In genomic region chr7:19823256-19824181, GRCm38 (mm10) we compare ENCODE assay signal across 8 mouse cellular contexts. TPM values are rescaled to one million over a fixed set of nuclear protein-coding genes. Genes with fewer than 3 reads are reported as not detected.
A peak's percentile ranks its signal among the peaks of the same experiment; 100 is the strongest.
DNase-seq lines count a peak whose midpoint lies in the region; ATAC-seq and TF ChIP-seq lines count a peak whose summit lies in the region.

No protein-coding gene starts in this region.

- no peaks in the 10 kb centered on the region; the same call in 1 of the 2 replicates for H3K27me3 ChIP-seq in testis, adult 2 months (ENCODE audit: control insufficient read depth, insufficient read depth, low read length)
- H3K27me3 ChIP-seq in embryonic facial prominence, embryonic 12.5 days = peaks cover 32% of the 10 kb centered on the region

- TF ChIP-seq POLR2A in testis, adult 2 months (IDR thresholded peaks at IDR 0.05; ENCODE audit: control insufficient read depth, low read depth, low read length) = no peak

- no peak for TF ChIP-seq CTCF in testis, adult 2 months (IDR thresholded peaks at IDR 0.05; ENCODE audit: control insufficient read depth, insufficient read depth, insufficient replicate concordance, low read depth, low read length)

- H3K36me3 ChIP-seq in testis, adult 2 months (ENCODE audit: control insufficient read depth, insufficient read depth, low read length) = no peaks in the 10 kb centered on the region
- H3K36me3 ChIP-seq in embryonic facial prominence, embryonic 12.5 days = no peaks in the 10 kb centered on the region

- H3K27ac ChIP-seq in testis, adult 2 months (ENCODE audit: control insufficient read depth, insufficient read depth, low read depth, low read length) = peak overlapping the region; percentile 85
- H3K27ac ChIP-seq in embryonic facial prominence, embryonic 12.5 days = peak overlapping the region; percentile 83

- WGBS in embryonic facial prominence, embryonic 12.5 days = 21% methylated on average over 16 of the region's 16 CpGs

- no peaks in the 10 kb centered on the region for H3K9me3 ChIP-seq in embryonic facial prominence, embryonic 12.5 days

- DNase-seq in testis, postnatal 10 days (ENCODE audit: low spot score) = no peak
- peak; percentile 29 for DNase-seq in kidney, postnatal 14 days
- DNase-seq in thymus, postnatal 36 days = no peak
- no peak for DNase-seq in urinary bladder, postnatal 14 days (ENCODE audit: low spot score)
- DNase-seq in ovary, adult 18-20 months (ENCODE audit: low spot score) = no peak

- peak; percentile 70 for ATAC-seq in embryonic facial prominence, embryonic 12.5 days (ENCODE audit: insufficient number of reproducible peaks, insufficient read depth, low FRiP score, low TSS enrichment)
- ATAC-seq in monocyte, adult 5-6 weeks (replicated peaks; ENCODE audit: insufficient number of reproducible peaks, low FRiP score, low TSS enrichment, poor library complexity, severe bottlenecking) = peak; percentile 77

- peak overlapping the region; percentile 30 for H3K4me2 ChIP-seq in embryonic facial prominence, embryonic 12.5 days (replicated peaks)

- no peak overlapping the region for H3K4me3 ChIP-seq in testis, adult 2 months (ENCODE audit: control insufficient read depth, low read depth, low read length)
- no peak overlapping the region for H3K4me3 ChIP-seq in embryonic facial prominence, embryonic 12.5 days

- H3K9ac ChIP-seq in embryonic facial prominence, embryonic 12.5 days = no peak overlapping the region

- H3K4me1 ChIP-seq in testis, adult 2 months (ENCODE audit: control insufficient read depth, insufficient read depth, low read length) = peaks cover 17% of the 10 kb centered on the region
- H3K4me1 ChIP-seq in embryonic facial prominence, embryonic 12.5 days = peaks cover 32% of the 10 kb centered on the region

RNA-seq across cellular contexts. Expression of gene Bcl3, which starts 0.9 kb away (rescaled TPM):
- 4.4 and 5.9 TPM in 2 replicates for polyA plus RNA-seq in testis, adult 2 months (2012; rRNA removed)
- 2.2 TPM in 2 replicates for polyA plus RNA-seq in embryonic facial prominence, embryonic 12.5 days (2016; fragmentation: Nextera tagmentation; extraction: Ambion mirVana)
- 13.7 to 16.6 TPM (median 13.9 TPM) in 3 replicates for total RNA-seq in monocyte, adult 5-6 weeks (2017)

RNA-seq across cellular contexts. Expression of gene Cblc, which starts 26.9 kb away (rescaled TPM):
- 0.82 TPM in 1 of 2 replicates, not detected in the other for polyA plus RNA-seq in testis, adult 2 months (2012; rRNA removed)
- 4.4 and 4.8 TPM in 2 replicates for polyA plus RNA-seq in embryonic facial prominence, embryonic 12.5 days (2016; fragmentation: Nextera tagmentation; extraction: Ambion mirVana)
- not detected in 3 replicates for total RNA-seq in monocyte, adult 5-6 weeks (2017)

RNA-seq across cellular contexts. Expression of gene Gm19345, which starts 28.3 kb away (rescaled TPM):
- 0.21 and 0.42 TPM in 2 replicates for polyA plus RNA-seq in testis, adult 2 months (2012; rRNA removed)
- polyA plus RNA-seq in embryonic facial prominence, embryonic 12.5 days (2016; fragmentation: Nextera tagmentation; extraction: Ambion mirVana) = 0.20 and 0.62 TPM in 2 replicates
- total RNA-seq in monocyte, adult 5-6 weeks (2017) = not detected in 3 replicates

RNA-seq across cellular contexts. Expression of gene Ceacam16, which starts 37.6 kb away (rescaled TPM):
- 0.32 and 0.37 TPM in 2 replicates for polyA plus RNA-seq in testis, adult 2 months (2012; rRNA removed)
- polyA plus RNA-seq in embryonic facial prominence, embryonic 12.5 days (2016; fragmentation: Nextera tagmentation; extraction: Ambion mirVana) = not detected in 2 replicates
- total RNA-seq in monocyte, adult 5-6 weeks (2017) = 0.39 TPM in 1 of 3 replicates, not detected in the others

RNA-seq across cellular contexts. Expression of gene Bcam, which starts 52.7 kb away (rescaled TPM):
- 4.5 and 7.5 TPM in 2 replicates for polyA plus RNA-seq in testis, adult 2 months (2012; rRNA removed)
- polyA plus RNA-seq in embryonic facial prominence, embryonic 12.5 days (2016; fragmentation: Nextera tagmentation; extraction: Ambion mirVana) = 62.3 and 69.1 TPM in 2 replicates
- not detected in 3 replicates for total RNA-seq in monocyte, adult 5-6 weeks (2017)
